Mouse (Mus musculus) liver, embryonic 12.5 days (tissue): ENCODE results near the gene Lrp6. TPM values are rescaled to one million over a fixed set of nuclear protein-coding genes. Genes with fewer than 3 reads are reported as not detected.

Experiments used
- ATAC-seq: fragments of 200-750 bp; cut with Nextera tagmentation; 2 replicates; pipeline ENCODE4 v1.8.0; 2017; ENCODE audit warnings: moderate number of reproducible peaks, mild to moderate bottlenecking, moderate library complexity
- H3K27ac ChIP-seq: fragments of 300-500 bp; sonication (generic); 2 replicates; pipeline ENCODE4 v1.5.1; 2016; ENCODE audit warnings: mild to moderate bottlenecking
- H3K27me3 ChIP-seq: fragments of 300-500 bp; sonication (generic); replicated peaks from 2 replicates; pipeline ENCODE4 v1.6.1; 2016; ENCODE audit warnings: mild to moderate bottlenecking, moderate library complexity
- H3K36me3 ChIP-seq: fragments of 300-500 bp; sonication (generic); 2 replicates; pipeline ENCODE4 v1.6.1; 2016; ENCODE audit warnings: mild to moderate bottlenecking, moderate library complexity
- H3K4me1 ChIP-seq: fragments of 300-500 bp; sonication (generic); 2 replicates; pipeline ENCODE4 v1.6.1; 2016
- H3K4me2 ChIP-seq: fragments of 300-500 bp; sonication (generic); 2 replicates; pipeline ENCODE4 v1.6.1; 2016; ENCODE audit warnings: mild to moderate bottlenecking, moderate library complexity
- H3K4me3 ChIP-seq: fragments of 300-500 bp; sonication (generic); 2 replicates; pipeline ENCODE4 v1.5.1; 2016; ENCODE audit warnings: mild to moderate bottlenecking, moderate library complexity
- H3K9ac ChIP-seq: fragments of 300-500 bp; sonication (generic); 2 replicates; pipeline ENCODE4 v1.6.1; 2016; ENCODE audit warnings: mild to moderate bottlenecking, moderate library complexity
- H3K9me3 ChIP-seq: fragments of 300-500 bp; sonication (generic); replicated peaks from 2 replicates; pipeline ENCODE4 v1.6.1; 2016; ENCODE audit warnings: mild to moderate bottlenecking, moderate library complexity
- WGBS: fragments of 180-500 bp; shearing (Covaris S2); methylation state at CpG from one replicate; pipeline ENCODE4 v1.1.7; 2016; ENCODE audit not compliant: insufficient replicate concordance; 5-methylcytosine and 5-hydroxymethylcytosine counted together
- polyA plus RNA-seq: library from polyadenylated mRNA; unstranded; fragments of >200 nt; fragmentation: Nextera tagmentation; extraction: Ambion mirVana; gene quantifications from 2 replicates; pipeline ENCODE4 v1.2.1, GENCODE M21; 2016

The Lrp6 gene
- polyA plus RNA-seq, 1 experiment from 2014 or later = 13.1 TPM

- Histone ChIP-seq H3K27me3 (no peaks in the 10 kb centered on the region), H3K9me3 (no peaks in the 10 kb centered on the region), H3K9ac (peak overlapping the region; percentile 92), H3K4me3 (peak overlapping the region; percentile 93), H3K27ac (peak overlapping the region; percentile 87), H3K4me1 (peaks cover 42% of the 10 kb centered on the region), H3K36me3 (no peaks in the 10 kb centered on the region), H3K4me2 (peak overlapping the region; percentile 86)
- ATAC-seq = peak; percentile 58
- WGBS = under 1% methylated on average over 50 of the region's 64 CpGs
Measured at GRCm38 (mm10) chr6:134566248-134566817, 432 bp downstream of the Lrp6 start.

GRCm38 (mm10) chr6:134565606-134566247 lies 1.0 kb downstream of the Lrp6 start:
- Histone ChIP-seq H3K9ac (peak overlapping the region; percentile 92), H3K4me2 (peak overlapping the region; percentile 86), H3K4me1 (peaks cover 45% of the 10 kb centered on the region), H3K36me3 (no peaks in the 10 kb centered on the region), H3K9me3 (no peaks in the 10 kb centered on the region), H3K27me3 (no peaks in the 10 kb centered on the region), H3K4me3 (peak overlapping the region; percentile 93), H3K27ac (peak overlapping the region; percentile 87)
- WGBS = 4% methylated on average over 19 of the region's 19 CpGs
- ATAC-seq = no peak

DNA sequence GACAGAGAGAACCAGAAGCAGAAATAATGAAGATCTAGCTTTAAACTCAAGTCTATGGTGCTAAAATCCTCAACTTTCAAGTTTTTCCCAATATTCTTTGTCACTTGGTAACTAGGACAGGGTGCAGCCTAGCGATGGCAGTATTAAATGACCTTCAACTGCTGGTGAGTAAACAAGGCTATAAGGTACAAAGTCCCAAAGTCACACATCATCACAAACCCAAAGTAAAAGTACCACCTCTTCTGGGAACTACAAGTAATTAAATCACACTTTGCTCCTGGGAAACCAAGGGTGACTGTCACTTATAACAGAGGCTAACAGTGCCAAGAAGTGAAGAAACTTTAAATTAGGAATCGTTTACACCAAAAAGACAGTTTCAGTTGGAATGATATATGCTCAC lies 2.2 kb downstream of the Lrp6 start:
- Histone ChIP-seq H3K36me3 (no peaks in the 10 kb centered on the region), H3K27me3 (no peaks in the 10 kb centered on the region), H3K9me3 (no peaks in the 10 kb centered on the region), H3K4me1 (peaks cover 51% of the 10 kb centered on the region), H3K4me3 (peak overlapping the region; percentile 93), H3K27ac (0 out of 2 replicates have a peak overlapping the region, but pooled peaks have one; percentile 12), H3K4me2 (peak overlapping the region; percentile 86), H3K9ac (no peak overlapping the region)
- WGBS = 64% methylated on average over 2 of the region's 2 CpGs
- ATAC-seq = no peak

GRCm38 (mm10) chr6:134559635-134560034 lies 7.1 kb downstream of the Lrp6 start:
- Histone ChIP-seq H3K36me3 (no peaks in the 10 kb centered on the region), H3K27ac (no peak overlapping the region), H3K9me3 (no peaks in the 10 kb centered on the region), H3K4me3 (no peak overlapping the region), H3K27me3 (no peaks in the 10 kb centered on the region), H3K4me1 (peaks cover 59% of the 10 kb centered on the region), H3K9ac (no peak overlapping the region), H3K4me2 (no peak overlapping the region)
- WGBS = 71% methylated on average over 3 of the region's 3 CpGs
- ATAC-seq = no peak

DNA sequence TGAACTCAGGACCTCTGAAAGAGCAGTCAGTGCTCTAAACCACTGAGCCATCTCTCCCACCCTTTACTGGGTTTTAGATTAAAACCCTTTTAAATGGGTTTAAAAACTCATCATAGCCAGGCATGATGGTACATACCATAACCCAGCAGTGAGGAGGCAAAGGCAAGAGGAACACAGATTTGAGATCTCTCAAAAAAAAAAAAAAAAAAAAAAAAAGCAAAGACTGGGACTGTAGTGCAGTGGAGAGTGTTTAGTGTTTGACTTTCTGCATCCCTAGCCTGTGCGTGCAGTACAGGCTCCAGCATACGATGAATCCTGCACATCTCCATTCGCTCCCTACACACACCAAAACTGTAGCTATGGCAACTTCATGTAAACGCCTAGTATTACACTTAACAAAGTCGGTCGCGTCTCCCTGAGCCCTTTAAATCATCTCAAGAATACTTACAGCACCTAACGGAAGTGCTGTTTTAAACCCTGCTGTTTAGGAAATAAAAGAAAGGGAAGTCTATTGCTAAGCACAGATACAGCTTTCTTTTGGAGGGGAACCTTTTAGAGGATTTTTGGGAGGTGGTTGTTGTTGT lies 8.1 kb downstream of the Lrp6 start:
- Histone ChIP-seq H3K4me2 (no peak overlapping the region), H3K4me1 (peaks cover 50% of the 10 kb centered on the region)

DNA sequence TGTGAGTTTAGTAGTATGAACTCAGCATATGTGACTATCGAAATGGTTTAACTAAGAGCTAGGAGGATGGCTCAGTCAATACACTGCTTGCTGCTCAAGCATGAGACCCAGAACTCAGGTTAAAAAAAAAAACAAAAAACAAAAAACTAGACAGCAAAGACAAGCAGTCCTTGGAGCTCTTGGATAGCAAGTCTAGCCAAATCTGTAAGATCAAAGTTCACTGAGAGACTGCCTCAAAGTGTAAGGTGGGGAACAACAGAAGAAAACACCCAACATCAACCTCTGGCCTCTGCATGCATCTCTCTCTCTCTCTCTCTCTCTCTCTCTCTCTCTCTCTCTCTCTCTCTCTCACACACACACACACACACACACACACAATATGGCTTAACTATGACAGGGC lies 9.7 kb downstream of the Lrp6 start:
- ATAC-seq = no peak
- no peak overlapping the region for H3K27ac ChIP-seq
- H3K4me3 ChIP-seq = no peak overlapping the region
- no peaks in the 10 kb centered on the region for H3K9me3 ChIP-seq
- peaks cover 37% of the 10 kb centered on the region for H3K4me1 ChIP-seq
- H3K4me2 ChIP-seq = no peak overlapping the region
- no peaks in the 10 kb centered on the region for H3K36me3 ChIP-seq
- WGBS = 82% methylated on average over 1 of the region's 1 CpGs
- no peak overlapping the region for H3K9ac ChIP-seq
- H3K27me3 ChIP-seq = no peaks in the 10 kb centered on the region

More for the DNA sequence above, 8.1 kb downstream of the Lrp6 start:
- WGBS = 69% methylated on average over 8 of the region's 8 CpGs
- Histone ChIP-seq H3K27ac (no peak overlapping the region), H3K27me3 (no peaks in the 10 kb centered on the region), H3K36me3 (no peaks in the 10 kb centered on the region), H3K4me3 (no peak overlapping the region), H3K9me3 (no peaks in the 10 kb centered on the region), H3K9ac (no peak overlapping the region)
- no peak for ATAC-seq

DNA sequence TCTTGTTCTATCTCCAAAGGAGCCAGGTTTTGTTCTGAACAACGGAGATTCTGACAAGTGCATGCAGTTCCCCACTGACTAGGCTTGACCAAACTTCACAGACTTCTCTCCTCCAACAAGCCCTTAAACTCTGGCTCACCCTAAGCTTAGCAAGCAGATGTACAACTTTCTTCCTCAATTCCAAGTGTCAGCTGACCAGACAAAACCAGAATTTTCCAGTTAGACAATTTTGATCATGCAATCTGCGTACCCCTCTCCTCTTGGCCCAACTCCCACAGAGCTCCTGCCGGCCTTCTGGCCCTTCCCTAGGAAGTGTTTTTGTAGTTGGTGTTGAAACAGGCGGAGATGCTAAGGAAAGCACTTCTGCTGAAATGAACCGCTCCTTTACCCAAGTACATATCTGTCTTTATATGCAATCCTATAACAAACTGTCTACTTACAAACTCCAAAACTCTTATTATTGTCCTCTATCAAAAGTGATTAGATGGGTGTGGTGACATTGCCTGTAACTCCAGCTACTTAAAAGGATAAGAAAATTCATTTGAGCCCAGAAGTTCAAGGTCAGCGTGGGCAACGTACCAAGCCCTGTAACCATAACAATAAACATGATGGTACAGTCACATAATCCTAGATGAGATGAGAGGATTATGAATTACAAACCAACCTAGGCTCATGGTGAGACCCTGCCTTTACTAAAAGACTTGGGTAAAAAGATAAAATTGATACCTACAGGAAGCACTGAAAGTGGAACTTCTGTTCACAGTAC lies 10.4 kb downstream of the Lrp6 start:
- Histone ChIP-seq H3K4me3 (no peak overlapping the region), H3K36me3 (no peaks in the 10 kb centered on the region), H3K27ac (no peak overlapping the region)

GRCm38 (mm10) chr6:134555178-134555577 lies 11.6 kb downstream of the Lrp6 start:
- Histone ChIP-seq H3K4me2 (no peak overlapping the region), H3K9ac (no peak overlapping the region), H3K9me3 (no peaks in the 10 kb centered on the region), H3K27me3 (no peaks in the 10 kb centered on the region), H3K4me1 (peaks cover 35% of the 10 kb centered on the region), H3K36me3 (no peaks in the 10 kb centered on the region), H3K27ac (no peak overlapping the region), H3K4me3 (no peak overlapping the region)
- WGBS = 78% methylated on average over 3 of the region's 3 CpGs
- ATAC-seq = no peak

More for the DNA sequence above, 10.4 kb downstream of the Lrp6 start:
- H3K9me3 ChIP-seq = no peaks in the 10 kb centered on the region
- ATAC-seq = no peak
- H3K4me1 ChIP-seq = peaks cover 33% of the 10 kb centered on the region
- H3K4me2 ChIP-seq = no peak overlapping the region
- no peak overlapping the region for H3K9ac ChIP-seq
- WGBS = 69% methylated on average over 7 of the region's 7 CpGs
- no peaks in the 10 kb centered on the region for H3K27me3 ChIP-seq

- peaks cover 33% of the 10 kb centered on the region for H3K4me1 ChIP-seq
- H3K9me3 ChIP-seq = no peaks in the 10 kb centered on the region
- H3K9ac ChIP-seq = no peak overlapping the region
- 55% methylated on average over 4 of the region's 4 CpGs for WGBS
- no peaks in the 10 kb centered on the region for H3K36me3 ChIP-seq
- H3K27me3 ChIP-seq = no peaks in the 10 kb centered on the region
- H3K4me3 ChIP-seq = no peak overlapping the region
- no peak overlapping the region for H3K27ac ChIP-seq
- ATAC-seq = no peak
- H3K4me2 ChIP-seq = no peak overlapping the region
Measured at GRCm38 (mm10) chr6:134554230-134554629, 12.5 kb downstream of the Lrp6 start.

DNA sequence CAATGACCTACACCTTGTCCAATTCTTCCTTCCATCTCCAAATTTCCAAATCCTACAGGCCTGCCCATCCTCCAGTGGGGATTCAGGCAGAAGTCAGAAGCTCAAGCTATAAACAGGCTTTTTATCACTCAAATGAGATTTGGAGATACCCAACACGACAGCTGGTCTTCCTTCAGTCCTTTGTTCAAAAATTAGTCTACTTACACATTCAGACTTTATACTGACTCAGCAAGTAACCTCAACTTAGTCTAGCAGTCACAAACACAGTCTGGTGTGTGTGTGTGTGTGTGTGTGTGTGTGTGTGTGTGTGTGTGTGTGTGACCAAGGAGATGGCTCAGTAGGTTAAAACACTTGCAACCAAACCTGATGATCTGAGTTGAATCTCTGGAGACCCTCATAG lies 15.8 kb downstream of the Lrp6 start:
- Histone ChIP-seq H3K4me2 (no peak overlapping the region), H3K4me3 (no peak overlapping the region), H3K9me3 (no peaks in the 10 kb centered on the region), H3K27ac (no peak overlapping the region), H3K36me3 (no peaks in the 10 kb centered on the region), H3K27me3 (no peaks in the 10 kb centered on the region), H3K9ac (no peak overlapping the region), H3K4me1 (peaks cover 27% of the 10 kb centered on the region)
- 49% methylated on average over 1 of the region's 1 CpGs for WGBS
- ATAC-seq = no peak

- Histone ChIP-seq H3K27me3 (no peaks in the 10 kb centered on the region), H3K4me2 (no peak overlapping the region), H3K27ac (no peak overlapping the region), H3K4me1 (peaks cover 28% of the 10 kb centered on the region), H3K9ac (no peak overlapping the region), H3K9me3 (no peaks in the 10 kb centered on the region), H3K36me3 (no peaks in the 10 kb centered on the region), H3K4me3 (no peak overlapping the region)
- ATAC-seq = no peak
- WGBS = 66% methylated on average over 1 of the region's 1 CpGs
Measured at GRCm38 (mm10) chr6:134550396-134550795, 16.4 kb downstream of the Lrp6 start.

DNA sequence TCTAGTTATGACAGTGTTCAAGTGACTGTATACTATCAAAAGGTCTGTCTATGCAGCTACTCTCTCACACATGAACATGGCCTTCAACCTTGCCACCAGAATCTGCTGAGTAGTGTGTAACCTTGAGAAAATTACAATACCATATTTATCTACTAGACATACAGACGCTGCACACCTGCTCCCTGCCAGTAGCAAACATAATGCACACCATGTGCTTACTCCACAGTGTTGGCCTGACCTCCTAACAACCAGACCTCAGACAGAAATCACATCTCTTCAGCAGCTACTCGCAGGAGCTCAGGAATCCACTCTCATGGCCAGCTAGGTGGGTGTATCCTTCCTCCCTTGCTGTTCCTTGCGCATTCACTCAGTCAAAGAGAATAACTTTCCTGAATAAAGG lies 21.9 kb downstream of the Lrp6 start:
- Histone ChIP-seq H3K36me3 (peaks cover 16% of the 10 kb centered on the region), H3K27me3 (no peaks in the 10 kb centered on the region), H3K9ac (no peak overlapping the region), H3K4me2 (no peak overlapping the region), H3K9me3 (no peaks in the 10 kb centered on the region), H3K4me3 (no peak overlapping the region), H3K4me1 (peaks cover 41% of the 10 kb centered on the region), H3K27ac (peak overlapping the region; percentile 31; the same call in 1 of the 2 replicates)
- WGBS = 70% methylated on average over 3 of the region's 3 CpGs
- no peak for ATAC-seq
